Mouse (Mus musculus): ENCODE data around the gene Grin2c.

Gene Grin2c

GRCm38 (mm10) chr11:115283891-115284620 is 17.0 kb upstream of the Grin2c start:
- no peak for DNase-seq (ENCODE audit: low spot score in 2 of 2)

GRCm38 (mm10) chr11:115283486-115283765 is 16.4 kb upstream of the Grin2c start:
- DNase-seq (ENCODE audit: low spot score in 2 of 2), result no peak

DNA sequence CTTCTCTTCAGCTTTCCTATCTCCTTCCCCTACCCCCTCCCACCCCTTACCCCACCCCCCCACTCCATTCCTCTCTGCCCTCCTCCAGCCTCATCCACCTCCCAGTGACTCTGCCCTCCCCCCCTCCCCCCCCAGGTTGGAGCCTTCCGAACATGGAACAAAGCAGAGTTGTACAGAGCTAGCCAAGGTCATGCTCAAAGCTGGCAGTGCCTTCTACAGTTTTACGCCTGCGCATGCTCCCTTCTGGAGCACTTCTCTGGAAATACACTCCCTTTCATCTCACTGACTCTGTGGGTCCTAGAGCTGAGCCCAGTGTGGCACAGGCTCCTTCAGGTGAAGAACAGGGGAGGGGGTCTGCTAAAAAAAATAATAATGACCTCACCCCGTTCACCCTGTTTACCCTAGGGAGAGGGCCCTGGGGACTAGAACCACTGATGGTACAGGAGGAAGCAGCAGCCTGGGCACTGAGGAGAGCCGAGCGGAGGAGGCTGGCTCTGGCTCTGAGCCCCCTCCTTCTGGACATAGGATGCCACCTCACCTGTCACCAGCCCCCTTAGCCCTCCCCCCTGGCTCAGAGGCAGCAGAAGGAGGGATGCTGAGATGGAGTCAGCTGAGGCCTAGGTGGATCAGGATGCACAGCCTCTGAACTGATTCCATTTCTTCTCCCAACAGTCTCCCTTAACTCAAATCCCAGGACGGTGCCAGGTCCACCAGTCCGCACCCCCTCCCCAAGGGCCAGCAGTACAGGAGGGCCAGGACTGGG is 15.9 kb upstream of the Grin2c start:
- DNase-seq (ENCODE audit: low spot score in 2 of 2), result no peak

GRCm38 (mm10) chr11:115282295-115282694 is 15.3 kb upstream of the Grin2c start:
- no peak for DNase-seq (ENCODE audit: low spot score in 2 of 2)

- DNase-seq (ENCODE audit: low spot score in 2 of 2), result no peak
Measured at GRCm38 (mm10) chr11:115279726-115280125, 12.7 kb upstream of the Grin2c start.

DNA sequence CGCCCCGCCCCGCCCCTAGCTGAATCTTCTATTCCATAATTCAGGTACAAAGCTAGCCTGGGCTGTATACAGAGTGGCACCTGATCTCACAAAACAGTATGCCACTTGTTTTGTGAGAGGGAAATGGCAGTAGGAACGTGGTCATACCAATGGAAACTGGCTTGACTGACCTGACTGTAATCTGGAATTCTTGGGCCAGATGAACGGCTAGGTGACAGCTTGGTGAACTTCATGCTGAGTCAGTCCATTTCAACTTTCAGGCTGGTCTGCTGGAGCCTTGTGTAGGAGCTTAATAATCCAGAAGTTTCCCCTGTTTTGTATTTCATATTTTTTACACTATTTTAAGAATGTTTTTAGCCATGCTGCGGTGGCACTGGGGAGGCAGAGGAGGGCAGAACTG is 11.1 kb upstream of the Grin2c start:
- DNase-seq (ENCODE audit: low spot score in 2 of 2), result no peak

DNA sequence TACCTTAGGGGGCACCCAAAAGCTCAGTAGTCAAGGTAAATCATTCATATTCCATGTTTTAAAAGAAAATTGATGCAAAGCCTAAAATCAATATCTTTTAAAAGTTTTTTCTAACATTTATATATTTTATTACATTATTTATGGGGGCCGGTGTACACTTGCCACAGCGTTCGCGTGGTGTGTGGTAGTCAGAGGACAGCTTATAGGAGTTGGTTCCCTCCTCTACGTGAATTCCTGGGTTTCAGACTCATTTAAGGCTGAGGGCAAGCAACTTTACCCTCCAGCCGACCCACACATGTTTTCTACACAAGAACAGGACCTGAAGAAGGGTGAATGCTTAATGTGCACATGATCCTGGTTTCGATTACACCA is 10.5 kb upstream of the Grin2c start:
- no peak for DNase-seq (ENCODE audit: low spot score in 2 of 2)

DNA sequence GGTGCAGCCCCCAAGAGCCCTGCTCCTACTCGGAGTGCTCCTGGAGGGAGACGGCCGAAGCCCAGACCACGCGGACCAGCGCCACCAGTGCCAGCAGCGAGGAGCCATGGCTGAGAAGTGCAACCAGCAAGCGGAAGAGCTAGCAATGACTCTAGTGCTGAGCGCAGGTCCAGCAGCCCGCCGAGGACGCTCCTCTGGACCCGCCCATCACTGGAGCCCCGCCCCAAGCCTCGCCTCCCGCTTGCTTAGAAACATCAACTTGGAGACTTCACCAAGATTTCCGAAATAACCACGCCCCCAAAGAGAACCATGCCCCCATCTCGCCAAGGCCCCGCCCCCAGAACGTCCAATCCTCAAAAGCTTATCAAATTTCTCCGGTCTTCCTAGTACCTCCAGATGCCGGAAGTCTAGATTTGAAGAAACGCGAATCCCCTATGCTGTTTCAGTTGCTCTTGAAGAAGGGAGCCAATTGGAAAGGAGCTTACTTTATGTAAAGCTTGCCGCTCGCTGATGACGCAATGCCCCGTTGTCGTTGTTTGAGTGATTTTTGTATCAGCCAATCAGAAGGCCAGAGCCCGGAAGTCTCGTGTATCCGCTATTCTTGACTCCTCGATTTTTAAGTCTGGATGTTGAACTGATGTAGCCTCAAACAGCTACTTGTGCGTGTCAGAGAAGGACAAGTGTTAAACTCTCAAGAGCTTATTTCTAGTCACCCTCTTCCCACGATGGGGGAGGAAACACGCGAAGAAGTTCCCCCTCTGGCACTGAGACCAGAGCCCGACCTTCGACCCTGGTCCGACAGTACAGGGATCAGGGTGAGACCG is 9.9 kb upstream of the Grin2c start, which contains the start of gene Fdxr:
TSS of gene Fdxr (minus strand) at position 271 of the 824 bp plus-strand sequence.
- peak; percentile 97 to 98 for DNase-seq (ENCODE audit: low spot score in 2 of 2)

DNA sequence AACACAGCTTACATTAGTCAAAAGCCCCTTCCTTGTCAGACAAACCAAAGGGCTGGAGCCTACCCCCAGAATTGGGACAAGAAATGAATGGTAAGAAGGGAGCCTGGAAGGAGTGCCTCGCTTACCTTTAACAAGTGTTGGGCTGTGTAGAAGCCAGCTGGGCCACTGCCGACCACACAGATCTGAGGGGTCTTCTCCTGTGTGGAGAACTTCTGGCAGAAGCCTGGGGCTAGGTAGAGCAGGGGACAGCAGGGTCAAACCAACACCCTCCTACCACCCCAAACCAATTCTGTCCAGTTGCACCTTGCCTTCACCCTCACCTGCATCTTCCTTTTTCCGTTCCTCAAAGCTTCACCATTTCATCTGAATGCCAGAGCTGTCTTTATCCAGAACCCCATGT is 8.9 kb upstream of the Grin2c start:
- DNase-seq (ENCODE audit: low spot score in 2 of 2), result no peak

GRCm38 (mm10) chr11:115275509-115275908 is 8.5 kb upstream of the Grin2c start:
- no peak for DNase-seq (ENCODE audit: low spot score in 2 of 2)

GRCm38 (mm10) chr11:115274771-115275170 is 7.7 kb upstream of the Grin2c start:
- DNase-seq (ENCODE audit: low spot score in 2 of 2), result no peak

DNA sequence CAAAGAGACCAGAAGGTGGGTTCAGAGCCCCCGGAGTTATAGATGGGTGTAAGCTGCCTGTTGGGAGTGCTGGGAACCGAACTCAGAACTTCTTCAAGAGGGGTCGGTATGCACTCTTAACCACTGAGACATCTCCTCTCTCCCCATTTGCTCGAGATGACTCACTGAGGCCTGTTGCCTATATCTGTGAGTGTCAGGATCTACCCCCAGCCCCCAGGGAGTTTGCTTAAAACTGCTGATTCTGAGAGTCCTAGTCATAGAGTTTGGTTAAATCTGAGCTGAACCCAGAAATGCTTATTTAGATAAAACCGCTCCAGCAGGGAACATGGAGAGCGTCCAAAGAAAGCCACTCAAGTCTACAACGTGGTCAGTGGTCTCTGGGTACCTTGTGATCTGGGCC is 7.1 kb upstream of the Grin2c start:
- DNase-seq (ENCODE audit: low spot score in 2 of 2), result no peak

GRCm38 (mm10) chr11:115273735-115274134 is 6.7 kb upstream of the Grin2c start:
- no peak for DNase-seq (ENCODE audit: low spot score in 2 of 2)

DNA sequence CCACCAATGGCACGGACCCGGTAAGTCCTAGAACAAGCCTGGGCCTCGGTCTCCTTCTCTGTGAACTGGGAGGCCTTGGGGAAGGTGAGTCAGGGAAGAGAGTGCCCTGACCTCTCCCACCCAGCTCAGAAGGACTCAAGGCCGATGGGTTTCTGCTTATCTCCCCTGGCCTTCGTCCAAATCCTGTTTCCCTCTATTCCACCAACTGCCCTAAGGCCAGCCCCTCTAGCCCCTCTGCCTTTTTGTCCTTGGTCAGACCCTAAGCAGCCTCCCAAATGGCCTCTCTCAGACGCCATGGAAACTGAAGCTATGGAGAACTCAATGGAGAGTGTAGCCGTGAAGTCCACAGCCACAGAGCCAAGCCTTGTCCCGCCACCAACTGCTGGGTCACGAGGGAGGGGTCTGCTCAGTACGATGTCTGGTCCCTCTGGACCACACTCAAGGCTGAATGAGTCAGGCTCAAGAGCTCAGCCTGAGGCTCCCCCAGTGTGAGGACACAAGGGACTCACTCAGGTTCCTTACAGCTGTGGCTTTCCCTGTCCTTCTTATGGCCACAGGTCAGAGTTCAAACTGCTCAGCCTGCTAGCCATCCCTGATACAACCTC is 6.0 kb upstream of the Grin2c start:
- no peak for DNase-seq (ENCODE audit: low spot score in 2 of 2)

GRCm38 (mm10) chr11:115271481-115271880 is 4.4 kb upstream of the Grin2c start:
- DNase-seq (ENCODE audit: low spot score in 2 of 2), result no peak

DNA sequence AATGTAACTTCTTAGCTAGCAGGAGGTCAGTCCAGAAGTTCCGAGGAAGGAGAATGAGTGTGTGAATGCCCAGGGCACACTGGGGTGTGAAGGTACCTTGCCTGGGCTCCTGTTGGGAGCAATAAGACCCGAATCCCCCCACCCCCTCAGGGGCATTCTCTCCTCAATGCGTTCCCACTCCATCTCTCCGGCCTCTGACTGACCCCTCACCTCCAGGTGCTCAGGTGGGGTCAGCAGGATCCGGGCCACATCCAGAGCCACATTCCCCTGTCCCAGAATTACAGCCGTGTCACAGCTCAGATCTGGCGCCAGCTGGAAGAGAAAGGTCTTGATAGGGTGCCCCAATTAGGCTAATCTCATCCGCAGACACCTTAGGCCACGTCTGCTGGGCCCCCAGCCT is 4.0 kb upstream of the Grin2c start:
- no peak for DNase-seq (ENCODE audit: low spot score in 2 of 2)

- DNase-seq (ENCODE audit: low spot score in 2 of 2), result peak; percentile 70 to 84
Measured at GRCm38 (mm10) chr11:115270148-115270861, 3.3 kb upstream of the Grin2c start.

- no peak for DNase-seq (ENCODE audit: low spot score in 2 of 2)
Measured at GRCm38 (mm10) chr11:115269330-115270066, 2.5 kb upstream of the Grin2c start.

DNA sequence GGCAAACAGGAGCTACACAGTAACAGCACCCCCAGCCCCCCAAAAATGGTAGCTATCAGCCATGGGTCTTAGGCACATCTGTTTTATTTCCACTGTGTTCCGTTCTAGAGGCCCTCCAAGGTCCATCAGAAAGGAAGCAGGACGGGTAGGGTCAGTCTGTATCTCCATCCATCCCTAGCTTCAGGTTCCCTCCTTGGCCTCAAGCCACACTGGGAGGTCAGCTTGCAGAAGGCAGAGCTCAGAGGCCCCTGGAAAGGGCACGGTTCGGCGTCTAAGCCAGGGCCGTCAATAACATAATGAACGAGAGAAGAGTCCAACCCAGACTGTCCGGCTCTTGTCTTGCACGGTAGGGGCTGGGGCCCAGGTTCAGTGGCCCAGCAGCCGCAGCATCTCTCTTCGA is 915 bp upstream of the Grin2c start:
- DNase-seq (ENCODE audit: low spot score in 2 of 2), result no peak

DNA sequence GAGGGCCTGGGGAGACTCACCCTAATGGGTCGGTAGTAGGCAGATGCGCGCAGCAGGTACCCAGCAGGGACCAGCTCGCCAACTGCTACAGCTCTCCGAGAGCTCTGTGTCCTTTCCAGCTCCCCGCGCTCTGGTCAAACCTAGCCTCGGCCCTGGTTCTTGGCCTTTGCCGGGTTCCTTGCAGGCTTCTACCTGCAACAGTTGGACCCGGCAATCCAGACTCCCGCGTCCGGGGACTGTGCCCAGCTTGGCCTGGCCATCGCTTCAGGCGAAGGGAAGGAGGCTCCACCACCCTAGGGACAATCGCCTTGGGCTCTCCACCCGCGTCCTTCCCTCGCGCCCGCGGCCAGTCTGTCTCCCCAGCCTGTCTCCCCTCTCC is 654 bp downstream of the Grin2c start:
- no peak for DNase-seq (ENCODE audit: low spot score in 2 of 2)
